17 mouse cellular contexts compared by ENCODE assay signal in the genomic region with DNA sequence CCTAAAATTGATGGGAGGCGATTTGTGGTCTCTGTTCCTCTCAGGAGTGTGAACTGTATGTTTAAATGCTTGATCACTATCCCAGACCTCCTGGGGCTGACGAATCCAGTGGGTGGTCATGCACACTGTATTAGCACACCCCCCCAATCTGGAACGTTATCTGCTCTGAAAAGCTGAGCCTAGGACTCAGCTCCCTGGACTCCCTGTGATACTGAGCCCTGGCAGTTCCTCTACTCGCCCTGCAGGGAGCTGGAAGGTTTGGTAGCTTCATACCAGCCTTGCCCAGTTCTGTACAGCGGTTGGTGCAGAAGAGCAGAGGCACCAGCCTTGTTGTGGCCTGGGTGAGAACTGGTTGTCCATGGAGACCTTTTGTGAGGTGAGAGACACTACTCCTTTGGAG. TPM values are rescaled to one million over a fixed set of nuclear protein-coding genes. Genes with fewer than 3 reads are reported as not detected.
"Had no signal": no experiment of that assay in that cellular context is flagged by ENCODE, and none has a peak within 500 bp of the region (broad histone marks: within the 10 kb centered on the region; RNA-seq: fewer than 3 reads in every experiment).

No protein-coding gene starts in this region.

- H3K27me3 ChIP-seq: liver, embryonic 13.5 days; lung, embryonic 15.5 days; midbrain, embryonic 15.5 days had no signal

- H3K4me3 ChIP-seq: limb, embryonic 12.5 days; liver, embryonic 13.5 days; lung, embryonic 15.5 days; megakaryocyte, embryonic 14.5 days; midbrain, embryonic 15.5 days had no signal

- DNase-seq: kidney, postnatal 25 days; liver; liver, embryonic 13.5 days; liver, postnatal 0 days; lung, postnatal 14 days; right cerebral cortex, adult 18-20 months; right cerebral cortex, postnatal 25 days; thymus, postnatal 36 days had no signal

- H3K9me3 ChIP-seq: limb, embryonic 12.5 days; liver, embryonic 13.5 days; lung, embryonic 15.5 days; megakaryocyte, embryonic 14.5 days; midbrain, embryonic 15.5 days had no signal

- H3K9ac ChIP-seq: limb, embryonic 12.5 days; liver, embryonic 13.5 days; liver, postnatal 0 days; lung, embryonic 15.5 days; midbrain, embryonic 15.5 days had no signal

- ATAC-seq: liver, postnatal 0 days; midbrain, embryonic 15.5 days had no signal

- H3K36me3 ChIP-seq: limb, embryonic 12.5 days; liver, embryonic 13.5 days; lung, embryonic 15.5 days; midbrain, embryonic 15.5 days had no signal

- H3K4me2 ChIP-seq: limb, embryonic 12.5 days; liver, embryonic 13.5 days; lung, embryonic 15.5 days; midbrain, embryonic 11.5 days; midbrain, embryonic 15.5 days had no signal

- H3K4me1 ChIP-seq: liver, embryonic 13.5 days; lung, embryonic 15.5 days; megakaryocyte, embryonic 14.5 days had no signal

- H3K27ac ChIP-seq: limb, embryonic 12.5 days; liver, embryonic 13.5 days; lung, embryonic 15.5 days; macrophage had no signal

RNA-seq across cellular contexts. Expression of gene Ppp2r2c, which starts 31.1 kb away (rescaled TPM):
- total RNA-seq: monocyte, adult 5-6 weeks had no signal
- polyA plus RNA-seq: kidney, embryonic 16.5 days; liver, postnatal 0 days; macrophage; thymus, postnatal 0 days had no signal
